16 mouse cellular contexts compared by ENCODE assay signal in the genomic region with DNA sequence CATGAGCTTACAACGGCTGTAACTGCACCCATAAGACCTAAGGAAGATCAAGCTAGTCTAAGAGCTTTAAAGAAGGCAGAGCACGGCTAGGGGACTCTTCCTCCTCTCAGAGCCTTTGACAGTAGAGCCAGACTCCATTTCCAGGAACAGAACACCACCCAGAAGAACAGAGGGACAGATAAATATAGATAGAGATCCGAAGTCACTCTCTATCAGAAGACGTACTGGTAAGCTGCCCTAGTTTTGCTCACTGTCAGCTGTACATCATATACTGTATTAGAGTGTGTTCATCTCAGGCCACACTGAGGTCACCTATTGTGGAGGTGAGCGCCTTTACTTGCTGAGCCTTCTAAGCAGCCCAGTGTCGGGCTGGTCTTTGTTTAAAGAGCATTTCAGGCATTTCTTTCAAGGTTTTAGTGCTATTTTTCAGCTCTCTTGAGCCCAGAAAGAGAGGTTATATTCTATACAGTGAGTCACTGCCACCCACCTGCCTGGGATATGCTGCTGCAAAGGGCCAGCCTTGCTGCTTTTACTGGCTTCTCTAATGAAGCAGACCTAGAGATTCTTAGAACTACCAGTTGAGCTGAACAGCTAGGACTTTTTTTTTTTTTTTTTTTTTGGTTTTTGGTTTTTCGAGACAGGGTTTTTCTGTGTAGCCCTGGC. TPM values are rescaled to one million over a fixed set of nuclear protein-coding genes. Genes with fewer than 3 reads are reported as not detected.
DNase-seq lines count a peak whose midpoint lies in the region; ATAC-seq and TF ChIP-seq lines count a peak whose summit lies in the region.
"Had no signal": no experiment of that assay in that cellular context is flagged by ENCODE, and none has a peak within 500 bp of the region (broad histone marks: within the 10 kb centered on the region; RNA-seq: fewer than 3 reads in every experiment).

No protein-coding gene starts in this region.

- H3K9ac ChIP-seq in liver, embryonic 12.5 days = peak overlapping the region; percentile 48
- no peak overlapping the region for H3K9ac ChIP-seq in forebrain, embryonic 15.5 days (replicated peaks)
- H3K9ac ChIP-seq: midbrain, embryonic 13.5 days had no signal

- H3K27ac ChIP-seq in gastrocnemius, adult 2 months = peak overlapping the region; percentile 85
- peak overlapping the region; percentile 96 for H3K27ac ChIP-seq in liver, embryonic 12.5 days
- H3K27ac ChIP-seq in forebrain, embryonic 15.5 days (replicated peaks) = no peak overlapping the region
- H3K27ac ChIP-seq: midbrain, embryonic 13.5 days had no signal

- intact Hi-C loops in gastrocnemius, adult 2 months (cut with DNase I) = no loop called here

- no peak for DNase-seq in gastrocnemius, adult 2 months
- DNase-seq in gastrocnemius, adult 8-10 months (ENCODE audit: low spot score in 2 of 2) = no peak
- peak; percentile 44 for DNase-seq in right cerebral cortex, postnatal 25 days
- no peak for DNase-seq in right cerebral cortex, postnatal 4 days
- no peak for DNase-seq in kidney, postnatal 36 days
- DNase-seq in lung, postnatal 14 days = no peak
- DNase-seq: B cell, adult 2 months; cerebellum, adult 18-20 months; heart, adult 11 months; heart, postnatal 36 days; lung, postnatal 4 days; thymus, adult 18-20 months had no signal

- peaks cover 90% of the 10 kb centered on the region for H3K36me3 ChIP-seq in liver, embryonic 12.5 days
- H3K36me3 ChIP-seq in forebrain, embryonic 15.5 days = peaks cover 57% of the 10 kb centered on the region

- TF ChIP-seq CTCF in gastrocnemius, adult 2 months (IDR thresholded peaks at IDR 0.05) = no peak

- H3K4me2 ChIP-seq in liver, embryonic 12.5 days = peak overlapping the region; percentile 53
- no peak overlapping the region for H3K4me2 ChIP-seq in forebrain, embryonic 15.5 days (replicated peaks)
- H3K4me2 ChIP-seq: midbrain, embryonic 13.5 days had no signal

- WGBS in liver, embryonic 12.5 days (ENCODE audit: insufficient replicate concordance) = 59% methylated on average over 7 of the region's 7 CpGs
- 91% methylated on average over 7 of the region's 7 CpGs for WGBS in forebrain, embryonic 15.5 days

- ATAC-seq in liver, embryonic 12.5 days = peak; percentile 67
- ATAC-seq in forebrain, embryonic 15.5 days (replicated peaks) = no peak
- ATAC-seq: forebrain, embryonic 16.5 days; midbrain, embryonic 13.5 days had no signal

- H3K9me3 ChIP-seq in liver, embryonic 12.5 days (replicated peaks) = no peaks in the 10 kb centered on the region
- H3K9me3 ChIP-seq in forebrain, embryonic 15.5 days = no peaks in the 10 kb centered on the region
- H3K9me3 ChIP-seq: midbrain, embryonic 13.5 days had no signal

- peaks cover 42% of the 10 kb centered on the region for H3K4me1 ChIP-seq in liver, embryonic 12.5 days
- H3K4me1 ChIP-seq in forebrain, embryonic 15.5 days = no peaks in the 10 kb centered on the region
- H3K4me1 ChIP-seq: midbrain, embryonic 13.5 days had no signal

- no peaks in the 10 kb centered on the region for H3K27me3 ChIP-seq in liver, embryonic 12.5 days (replicated peaks)
- no peaks in the 10 kb centered on the region for H3K27me3 ChIP-seq in forebrain, embryonic 15.5 days
- H3K27me3 ChIP-seq: midbrain, embryonic 13.5 days had no signal

- peak overlapping the region; percentile 23; the same call in 1 of the 2 replicates for H3K4me3 ChIP-seq in gastrocnemius, adult 2 months
- no peak overlapping the region for H3K4me3 ChIP-seq in liver, embryonic 12.5 days
- H3K4me3 ChIP-seq in forebrain, embryonic 15.5 days = no peak overlapping the region
- H3K4me3 ChIP-seq: midbrain, embryonic 13.5 days had no signal

RNA-seq across cellular contexts. Expression of gene Aco2, which starts 19.2 kb away (rescaled TPM):
- 1,000 to 10,000 TPM; 1,155 to 1,439 TPM for total RNA-seq in gastrocnemius, adult 2 months (2021)
- 1,000 to 10,000 TPM; 1,068 to 1,166 (median 1,137) TPM for total RNA-seq in gastrocnemius, adult 8-10 months (2022)
- 131 and 132 TPM in 2 replicates for polyA plus RNA-seq in liver, embryonic 12.5 days (2016; fragmentation: Nextera tagmentation; extraction: Ambion mirVana)
- polyA plus RNA-seq in forebrain, embryonic 15.5 days (2015; fragmentation: Nextera tagmentation; extraction: Ambion mirVana) = 243 and 244 TPM in 2 replicates

RNA-seq across cellular contexts. Expression of gene Phf5a, which starts 19.6 kb away (rescaled TPM):
- total RNA-seq in gastrocnemius, adult 2 months (2021) = 10 to 100 TPM; 38.4 to 39.9 TPM
- 10 to 100 TPM; 39.0 to 44.3 (median 39.3) TPM for total RNA-seq in gastrocnemius, adult 8-10 months (2022)
- polyA plus RNA-seq in liver, embryonic 12.5 days (2016; fragmentation: Nextera tagmentation; extraction: Ambion mirVana) = 140 and 145 TPM in 2 replicates
- polyA plus RNA-seq in forebrain, embryonic 15.5 days (2015; fragmentation: Nextera tagmentation; extraction: Ambion mirVana) = 124 and 128 TPM in 2 replicates

RNA-seq across cellular contexts. Expression of gene Tob2, which starts 32.7 kb away (rescaled TPM):
- 100 to 1,000 TPM; 151 to 205 TPM for total RNA-seq in gastrocnemius, adult 2 months (2021)
- 100 to 1,000 TPM; 111 to 127 (median 125) TPM for total RNA-seq in gastrocnemius, adult 8-10 months (2022)
- polyA plus RNA-seq in liver, embryonic 12.5 days (2016; fragmentation: Nextera tagmentation; extraction: Ambion mirVana) = 12.8 and 14.5 TPM in 2 replicates
- 20.2 and 21.1 TPM in 2 replicates for polyA plus RNA-seq in forebrain, embryonic 15.5 days (2015; fragmentation: Nextera tagmentation; extraction: Ambion mirVana)

RNA-seq across cellular contexts. Expression of gene Polr3h, which starts 34.8 kb away (rescaled TPM):
- 1 to 10 TPM; 6.4 to 7.6 TPM for total RNA-seq in gastrocnemius, adult 2 months (2021)
- total RNA-seq in gastrocnemius, adult 8-10 months (2022) = 10 to 100 TPM in 1 of 4 experiments, 1 to 10 TPM in 3; 7.2 to 10.2 (median 8.2) TPM
- polyA plus RNA-seq in liver, embryonic 12.5 days (2016; fragmentation: Nextera tagmentation; extraction: Ambion mirVana) = 87.2 and 96.3 TPM in 2 replicates
- polyA plus RNA-seq in forebrain, embryonic 15.5 days (2015; fragmentation: Nextera tagmentation; extraction: Ambion mirVana) = 89.8 and 91.2 TPM in 2 replicates

RNA-seq across cellular contexts. Expression of gene Csdc2, which starts 45.3 kb away (rescaled TPM):
- total RNA-seq in gastrocnemius, adult 2 months (2021) = 1 to 10 TPM; 1.6 to 2.1 TPM
- total RNA-seq in gastrocnemius, adult 8-10 months (2022) = 1 to 10 TPM in 2 of 4 experiments, under 1 TPM in 2; 0.67 to 1.9 (median 0.90) TPM
- 1.8 and 2.5 TPM in 2 replicates for polyA plus RNA-seq in liver, embryonic 12.5 days (2016; fragmentation: Nextera tagmentation; extraction: Ambion mirVana)
- 130 and 133 TPM in 2 replicates for polyA plus RNA-seq in forebrain, embryonic 15.5 days (2015; fragmentation: Nextera tagmentation; extraction: Ambion mirVana)
